Mouse (Mus musculus): ENCODE measurements around the gene Ccdc71. TPM values are rescaled to one million over a fixed set of nuclear protein-coding genes. Genes with fewer than 3 reads are reported as not detected.

Ccdc71 gene
- polyA plus RNA-seq, 1 experiment from 2014 or later, result 54.1 TPM

GRCm38 (mm10) chr9:108450292-108451169 lies 9.8 kb upstream of the Ccdc71 start:
- 63% methylated on average over 21 of the region's 21 CpGs for WGBS
- peaks cover 57% of the 10 kb centered on the region for H3K4me1 ChIP-seq
- DNase-seq (ENCODE audit: extremely low spot score, low spot score), result peak; percentile 61

GRCm38 (mm10) chr9:108451170-108451493 lies 9.2 kb upstream of the Ccdc71 start:
- DNase-seq (ENCODE audit: extremely low spot score, low spot score), result no peak
- Histone ChIP-seq H3K36me3 (replicated peaks) (peaks cover 18% of the 10 kb centered on the region), H3K4me3 (peak overlapping the region; percentile 70), H3K27me3 (ENCODE audit: poor library complexity, severe bottlenecking) (peaks cover 11% of the 10 kb centered on the region), H3K4me1 (peaks cover 55% of the 10 kb centered on the region), H3K9me3 (no peaks in the 10 kb centered on the region), H3K27ac (peak overlapping the region; percentile 81)
- WGBS, result 88% methylated on average over 6 of the region's 6 CpGs

More at GRCm38 (mm10) chr9:108450292-108451169, 9.8 kb upstream of the Ccdc71 start:
- Histone ChIP-seq H3K9me3 (no peaks in the 10 kb centered on the region), H3K4me3 (peak overlapping the region; percentile 70), H3K27me3 (ENCODE audit: poor library complexity, severe bottlenecking) (peaks cover 11% of the 10 kb centered on the region), H3K27ac (peak overlapping the region; percentile 81), H3K36me3 (replicated peaks) (peaks cover 18% of the 10 kb centered on the region)

- Histone ChIP-seq H3K9me3 (no peaks in the 10 kb centered on the region), H3K36me3 (replicated peaks) (peaks cover 18% of the 10 kb centered on the region), H3K27me3 (ENCODE audit: poor library complexity, severe bottlenecking) (peaks cover 11% of the 10 kb centered on the region), H3K27ac (peak overlapping the region; percentile 81), H3K4me1 (peaks cover 55% of the 10 kb centered on the region), H3K4me3 (peak overlapping the region; percentile 70)
- 45% methylated on average over 6 of the region's 6 CpGs for WGBS
- DNase-seq (ENCODE audit: extremely low spot score, low spot score), result no peak
Observed at GRCm38 (mm10) chr9:108451519-108452160, 8.7 kb upstream of the Ccdc71 start.

- WGBS, result under 1% methylated on average over 40 of the region's 40 CpGs
- DNase-seq (ENCODE audit: extremely low spot score, low spot score), result peak; percentile 90
- peak overlapping the region; percentile 70 for H3K4me3 ChIP-seq
- peaks cover 55% of the 10 kb centered on the region for H3K4me1 ChIP-seq
- H3K9me3 ChIP-seq, result no peaks in the 10 kb centered on the region
- peaks cover 11% of the 10 kb centered on the region for H3K27me3 ChIP-seq (ENCODE audit: poor library complexity, severe bottlenecking)
- peak overlapping the region; percentile 81 for H3K27ac ChIP-seq
- peaks cover 18% of the 10 kb centered on the region for H3K36me3 ChIP-seq (replicated peaks)
Observed at GRCm38 (mm10) chr9:108452291-108452906, 7.9 kb upstream of the Ccdc71 start.

GRCm38 (mm10) chr9:108452911-108453310 lies 7.4 kb upstream of the Ccdc71 start:
- H3K4me1 ChIP-seq, result peaks cover 55% of the 10 kb centered on the region
- no peak for DNase-seq (ENCODE audit: extremely low spot score, low spot score)
- WGBS, result 52% methylated on average over 6 of the region's 6 CpGs
- H3K9me3 ChIP-seq, result no peaks in the 10 kb centered on the region
- H3K27ac ChIP-seq, result peak overlapping the region; percentile 81
- peaks cover 13% of the 10 kb centered on the region for H3K36me3 ChIP-seq (replicated peaks)
- peak overlapping the region; percentile 70 for H3K4me3 ChIP-seq
- peaks cover 11% of the 10 kb centered on the region for H3K27me3 ChIP-seq (ENCODE audit: poor library complexity, severe bottlenecking)

- 89% methylated on average over 4 of the region's 4 CpGs for WGBS
- H3K9me3 ChIP-seq, result no peaks in the 10 kb centered on the region
- H3K27ac ChIP-seq, result no peak overlapping the region
- H3K27me3 ChIP-seq (ENCODE audit: poor library complexity, severe bottlenecking), result peaks cover 11% of the 10 kb centered on the region
- DNase-seq (ENCODE audit: extremely low spot score, low spot score), result no peak
- H3K4me3 ChIP-seq, result no peak overlapping the region
- H3K36me3 ChIP-seq (replicated peaks), result peaks cover 7% of the 10 kb centered on the region
- H3K4me1 ChIP-seq, result peaks cover 51% of the 10 kb centered on the region
Observed at GRCm38 (mm10) chr9:108453458-108453857, 6.9 kb upstream of the Ccdc71 start.

- Histone ChIP-seq H3K27me3 (ENCODE audit: poor library complexity, severe bottlenecking) (peaks cover 11% of the 10 kb centered on the region), H3K36me3 (replicated peaks) (no peaks in the 10 kb centered on the region; the same call in 1 of the 2 replicates), H3K9me3 (no peaks in the 10 kb centered on the region), H3K4me1 (peaks cover 41% of the 10 kb centered on the region), H3K4me3 (no peak overlapping the region), H3K27ac (no peak overlapping the region)
- no peak for DNase-seq (ENCODE audit: extremely low spot score, low spot score)
- WGBS, result 86% methylated on average over 6 of the region's 6 CpGs
Observed at GRCm38 (mm10) chr9:108454429-108454828, 5.9 kb upstream of the Ccdc71 start.

GRCm38 (mm10) chr9:108455747-108456571 lies 4.4 kb upstream of the Ccdc71 start:
- DNase-seq (ENCODE audit: extremely low spot score, low spot score), result no peak
- no peak overlapping the region for H3K27ac ChIP-seq
- peaks cover 8% of the 10 kb centered on the region for H3K27me3 ChIP-seq (ENCODE audit: poor library complexity, severe bottlenecking)
- H3K4me1 ChIP-seq, result peaks cover 34% of the 10 kb centered on the region
- H3K9me3 ChIP-seq, result no peaks in the 10 kb centered on the region
- 80% methylated on average over 12 of the region's 12 CpGs for WGBS
- no peak overlapping the region for H3K4me3 ChIP-seq
- no peaks in the 10 kb centered on the region; the same call in 1 of the 2 replicates for H3K36me3 ChIP-seq (replicated peaks)

GRCm38 (mm10) chr9:108456953-108457352 lies 3.4 kb upstream of the Ccdc71 start:
- no peaks in the 10 kb centered on the region for H3K9me3 ChIP-seq
- DNase-seq (ENCODE audit: extremely low spot score, low spot score), result no peak
- 87% methylated on average over 10 of the region's 10 CpGs for WGBS
- no peaks in the 10 kb centered on the region for H3K36me3 ChIP-seq (replicated peaks)
- H3K27me3 ChIP-seq (ENCODE audit: poor library complexity, severe bottlenecking), result no peaks in the 10 kb centered on the region; the same call in 1 of the 2 replicates
- no peak overlapping the region for H3K4me3 ChIP-seq
- H3K4me1 ChIP-seq, result peaks cover 34% of the 10 kb centered on the region
- no peak overlapping the region for H3K27ac ChIP-seq

GRCm38 (mm10) chr9:108459939-108460318 lies 398 bp upstream of the Ccdc71 start:
- WGBS, result 97% methylated on average over 1 of the region's 1 CpGs
- Histone ChIP-seq H3K9me3 (no peaks in the 10 kb centered on the region), H3K27ac (peak overlapping the region; percentile 95), H3K4me1 (peaks cover 21% of the 10 kb centered on the region), H3K27me3 (ENCODE audit: poor library complexity, severe bottlenecking) (no peaks in the 10 kb centered on the region; the same call in 1 of the 2 replicates), H3K36me3 (replicated peaks) (peaks cover 28% of the 10 kb centered on the region), H3K4me3 (peak overlapping the region; percentile 99)
- no peak for DNase-seq (ENCODE audit: extremely low spot score, low spot score)

GRCm38 (mm10) chr9:108461181-108461631 lies 879 bp downstream of the Ccdc71 start, which contains the start of gene Klhdc8b:
Gene Klhdc8b (minus strand): TSS chr9:108461581.
- WGBS, result 28% methylated on average over 11 of the region's 11 CpGs
- Histone ChIP-seq H3K4me3 (peak within 1 kb of the TSS; percentile 99), H3K9me3 (no peaks in the 10 kb centered on the region), H3K27me3 (ENCODE audit: poor library complexity, severe bottlenecking) (no peaks in the 10 kb centered on the region; the same call in 1 of the 2 replicates), H3K36me3 (replicated peaks) (peaks cover 41% of the 10 kb centered on the region), H3K4me1 (peaks cover 21% of the 10 kb centered on the region), H3K27ac (peak within 1 kb of the TSS; percentile 95)
- no peak for DNase-seq (ENCODE audit: extremely low spot score, low spot score)

GRCm38 (mm10) chr9:108461675-108462074 lies 1.3 kb downstream of the Ccdc71 start:
- Histone ChIP-seq H3K4me1 (peaks cover 21% of the 10 kb centered on the region), H3K36me3 (replicated peaks) (peaks cover 46% of the 10 kb centered on the region), H3K27me3 (ENCODE audit: poor library complexity, severe bottlenecking) (no peaks in the 10 kb centered on the region; the same call in 1 of the 2 replicates), H3K9me3 (no peaks in the 10 kb centered on the region), H3K4me3 (peak overlapping the region; percentile 99), H3K27ac (0 out of 2 replicates have a peak overlapping the region, but pooled peaks have one; percentile 95)
- DNase-seq (ENCODE audit: extremely low spot score, low spot score), result no peak
- WGBS, result 93% methylated on average over 5 of the region's 5 CpGs

Data from forebrain, embryonic 10.5 days (tissue).